Mouse (Mus musculus) heart, postnatal 4 days (tissue): ENCODE results near the gene Shmt1. TPM values are rescaled to one million over a fixed set of nuclear protein-coding genes. Genes with fewer than 3 reads are reported as not detected.
"Not testable (repeated sequence)": the region's sequence is repeated elsewhere in the genome, so short reads cannot be mapped to it uniquely, and the experiment has no call there.

Experiments
- DNase-seq: peaks from one replicate; pipeline ENCODE4 v3.0.0; 2021
- total RNA-seq, 2 experiments: library from RNA; stranded (reverse); gene quantifications; 2 replicates each; pipeline ENCODE4 v1.2.3; 2021

Gene Shmt1
- total RNA-seq, result 10 to 100 TPM; 24.7 to 26.8 TPM

DNA sequence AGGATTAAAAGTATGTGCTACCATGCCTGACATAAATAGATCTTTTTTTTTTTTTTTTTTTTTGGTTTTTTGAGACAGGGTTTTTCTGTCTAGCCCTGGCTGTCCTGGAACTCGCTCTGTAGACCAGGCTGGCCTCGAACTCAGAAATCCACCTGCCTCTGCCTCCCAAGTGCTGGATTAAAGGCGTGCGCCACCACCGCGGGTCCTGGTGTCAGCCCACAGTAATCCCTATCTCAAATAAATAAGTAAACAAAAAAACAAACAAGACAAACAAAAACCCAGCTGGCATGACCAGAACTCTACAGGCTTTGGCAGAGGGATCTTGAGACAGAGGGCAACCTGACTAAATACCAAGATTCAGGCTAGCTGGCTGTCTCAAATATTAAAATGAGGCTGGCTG is at the start of gene Shmt1:
Shmt1 (minus strand) TSS at position 101 of the 400 bp plus-strand sequence.
- not testable (repeated sequence) for DNase-seq

DNA sequence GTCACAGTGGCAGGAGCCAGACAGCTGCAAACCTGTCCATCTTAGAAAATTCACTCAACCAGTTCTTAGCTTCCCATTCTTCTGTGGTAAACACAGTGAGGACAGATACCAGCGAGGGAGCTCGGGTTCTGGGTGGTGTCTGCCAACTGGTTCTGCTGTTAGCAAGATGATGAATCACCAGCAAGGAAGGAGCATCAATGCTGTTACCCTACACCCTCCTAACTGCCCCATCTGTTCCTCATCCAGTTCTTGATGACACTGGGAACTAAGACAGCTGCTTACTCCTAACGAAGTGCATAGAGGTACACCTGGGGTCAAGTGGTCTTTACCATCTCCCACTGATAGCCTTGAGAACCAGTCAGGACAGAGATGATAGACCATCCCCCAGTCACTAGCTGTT is 45.1 kb upstream of the Shmt1 start:
- no peak for DNase-seq

DNA sequence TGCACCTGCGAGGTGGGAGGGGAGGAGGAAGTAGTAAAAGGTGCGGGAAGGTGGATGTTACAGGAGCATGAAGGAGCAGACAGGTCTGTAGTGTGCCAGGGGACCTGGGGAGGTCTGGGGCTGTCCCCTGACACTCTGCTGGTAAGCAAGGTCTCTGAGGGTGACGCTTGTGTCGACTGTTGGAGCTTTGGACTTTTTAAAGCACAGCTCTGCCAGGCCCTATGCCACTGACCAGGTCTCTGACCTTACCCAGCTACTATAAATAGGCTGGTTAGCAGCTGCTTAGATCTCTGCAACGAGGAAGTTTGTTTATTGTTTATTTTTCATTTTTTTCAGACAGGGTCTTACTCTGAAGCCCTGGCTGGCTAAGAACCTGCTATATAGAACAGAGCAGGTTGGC is 33.9 kb upstream of the Shmt1 start:
- no peak for DNase-seq

DNA sequence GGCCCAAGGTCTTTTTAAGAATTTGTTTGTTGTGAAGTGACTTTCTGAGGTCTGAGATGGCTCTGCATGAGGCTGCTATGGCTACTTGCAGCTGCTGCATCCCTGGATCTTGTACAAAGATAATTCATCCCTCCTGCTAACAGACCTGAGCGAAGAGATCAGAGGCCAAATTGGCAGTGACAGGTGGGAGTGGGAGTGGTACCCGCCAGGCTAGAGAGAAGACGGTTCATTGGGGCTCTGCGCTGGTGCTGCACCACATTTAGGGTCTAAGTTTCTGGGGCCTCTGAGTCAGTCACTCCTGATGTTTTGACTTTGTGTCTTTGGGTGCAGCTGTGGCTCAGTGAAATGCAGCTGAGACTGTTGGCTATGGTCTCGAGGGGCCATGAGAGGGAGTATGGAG is 31.9 kb upstream of the Shmt1 start:
- no peak for DNase-seq

DNA sequence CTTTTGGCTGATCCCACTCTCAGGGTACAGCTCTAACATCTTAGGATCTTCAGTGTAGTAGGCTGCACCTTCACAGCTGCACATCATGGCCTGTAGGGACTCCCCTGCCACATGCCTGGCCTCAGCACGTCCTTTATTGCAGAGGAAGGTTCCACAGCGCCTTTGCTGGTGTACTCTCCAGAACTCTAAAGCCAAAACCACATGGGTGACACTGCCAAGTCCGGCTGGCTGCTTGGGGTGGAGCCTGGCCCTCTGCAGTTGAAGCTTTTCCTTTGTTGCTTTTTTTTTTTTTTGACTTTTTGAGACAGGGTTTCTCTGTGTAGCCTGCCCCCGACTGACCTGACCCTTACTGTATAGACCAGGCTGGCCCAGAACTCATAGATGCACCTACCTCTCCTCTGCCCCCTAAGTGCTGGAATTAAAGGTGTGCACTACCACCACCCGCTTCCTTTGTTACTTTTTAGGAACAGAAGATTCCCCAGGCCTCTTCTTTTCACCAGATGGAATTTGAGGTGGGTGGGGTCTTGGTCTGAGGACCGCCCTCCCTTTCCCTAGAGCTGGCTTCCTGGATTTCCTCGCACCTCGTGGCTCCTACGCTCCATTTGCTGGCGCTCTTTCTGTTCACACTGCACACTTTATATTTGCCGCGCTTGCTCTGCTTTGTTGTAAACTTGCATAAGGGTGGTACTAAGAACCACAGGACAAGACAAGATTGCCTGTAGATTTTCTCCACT is 30.1 kb upstream of the Shmt1 start:
- no peak for DNase-seq

DNA sequence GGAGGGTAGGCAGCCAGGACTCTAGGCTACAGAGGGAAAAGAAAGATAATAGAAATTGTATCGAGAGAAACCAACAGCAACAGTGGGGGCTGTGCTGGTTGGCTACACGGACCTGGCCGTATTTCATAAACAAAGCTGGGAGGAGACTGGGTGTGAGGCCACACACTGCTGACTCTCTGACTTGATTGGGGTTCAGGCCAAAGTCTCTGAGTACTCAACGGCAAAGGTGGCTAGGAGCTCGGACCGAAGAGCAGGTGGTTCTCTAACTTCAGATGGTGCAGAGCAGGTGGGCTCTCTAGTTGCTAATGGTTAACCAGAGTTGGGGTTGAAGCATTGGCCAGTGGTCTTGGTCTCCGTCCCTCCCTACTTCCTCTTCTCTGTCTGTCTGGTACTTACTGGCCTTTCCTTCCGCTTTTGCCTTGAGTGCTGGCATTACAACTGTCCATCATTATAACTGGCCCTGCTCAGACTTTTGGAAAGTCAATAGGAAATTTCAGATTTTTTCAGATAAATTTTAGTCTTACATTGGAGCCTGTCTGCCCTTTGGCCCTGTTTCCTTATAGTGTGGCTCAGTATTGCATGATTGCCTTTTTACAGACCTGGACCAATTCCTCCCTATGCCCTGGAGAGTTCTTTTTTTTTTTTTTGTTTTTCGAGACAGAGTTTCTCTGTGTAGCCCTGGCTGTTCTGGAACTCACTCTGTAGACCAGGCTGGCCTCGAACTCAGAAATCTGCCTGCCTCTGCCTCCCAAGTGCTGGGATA is 26.3 kb upstream of the Shmt1 start:
- DNase-seq, result no peak

DNA sequence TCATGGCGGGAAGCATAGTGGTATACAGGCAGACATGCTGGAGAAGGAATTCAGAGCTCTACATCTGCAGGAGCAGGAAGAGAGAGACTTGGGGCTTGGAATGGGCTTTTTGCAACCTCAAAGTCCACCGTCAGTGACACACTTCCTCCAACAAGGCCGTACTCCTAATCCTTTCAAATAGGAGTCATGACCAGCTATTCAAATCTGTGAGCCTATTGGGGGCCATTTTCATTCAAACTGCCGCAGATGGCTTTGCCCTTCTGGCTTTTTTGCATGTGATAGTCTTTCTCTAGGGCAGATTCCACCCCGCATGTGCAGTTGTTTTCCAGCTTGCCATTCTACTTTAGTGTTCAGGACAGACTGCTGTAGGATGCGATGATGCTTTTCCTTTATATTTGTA is 25.4 kb upstream of the Shmt1 start:
- no peak for DNase-seq

DNA sequence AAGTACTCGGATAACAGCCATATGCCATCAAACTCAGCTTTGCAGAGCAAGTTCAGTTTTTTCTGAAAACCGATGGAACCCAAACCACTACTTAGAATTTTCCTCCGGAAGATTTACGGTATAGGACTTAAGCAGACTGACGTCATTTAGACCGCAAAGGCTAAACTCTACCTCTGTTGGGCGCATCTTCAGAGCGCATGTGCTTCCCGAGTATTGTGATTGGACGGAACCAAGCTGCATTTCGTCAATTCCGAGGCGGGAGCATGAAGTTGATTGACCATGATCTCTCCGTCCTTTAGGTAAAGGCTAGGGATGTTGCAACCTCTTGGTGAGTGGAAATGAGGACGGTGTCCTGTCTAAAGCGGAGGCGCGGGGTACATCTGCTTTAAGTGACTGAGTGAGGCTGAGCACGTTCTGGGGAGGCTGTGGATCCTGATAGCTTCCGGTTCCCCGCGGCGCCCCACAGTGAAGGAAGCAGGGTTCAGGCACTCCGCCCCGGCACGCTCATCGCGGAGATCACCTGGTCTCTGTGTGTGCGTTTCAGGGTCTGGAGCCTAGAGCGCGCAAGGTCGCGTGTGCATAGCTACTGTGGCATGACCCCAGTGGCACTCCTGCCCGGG is 19.0 kb upstream of the Shmt1 start, which contains the start of gene Dhrs7b:
Dhrs7b (plus strand) TSS at position 199 of the 620 bp plus-strand sequence.
- peak; percentile 83 for DNase-seq

DNA sequence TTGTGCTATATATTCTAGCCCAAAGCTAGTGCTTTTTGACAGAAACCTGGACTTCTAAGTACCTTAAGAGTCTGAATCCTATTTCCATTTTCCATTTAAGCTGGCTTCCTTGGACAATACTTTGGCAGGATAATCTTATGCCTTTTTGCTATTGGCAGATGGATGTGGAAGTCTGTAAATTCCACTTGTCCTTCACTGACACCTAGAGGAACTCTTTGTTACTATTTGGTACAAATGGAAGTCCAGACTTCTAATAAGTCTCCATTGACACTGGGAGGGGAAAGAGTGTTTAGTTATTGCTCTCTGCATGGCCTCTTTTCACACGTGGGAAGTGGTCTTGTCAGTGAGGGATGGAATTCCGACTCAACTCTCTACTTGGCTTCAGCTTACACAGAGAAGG is 17.4 kb upstream of the Shmt1 start:
- DNase-seq, result no peak

DNA sequence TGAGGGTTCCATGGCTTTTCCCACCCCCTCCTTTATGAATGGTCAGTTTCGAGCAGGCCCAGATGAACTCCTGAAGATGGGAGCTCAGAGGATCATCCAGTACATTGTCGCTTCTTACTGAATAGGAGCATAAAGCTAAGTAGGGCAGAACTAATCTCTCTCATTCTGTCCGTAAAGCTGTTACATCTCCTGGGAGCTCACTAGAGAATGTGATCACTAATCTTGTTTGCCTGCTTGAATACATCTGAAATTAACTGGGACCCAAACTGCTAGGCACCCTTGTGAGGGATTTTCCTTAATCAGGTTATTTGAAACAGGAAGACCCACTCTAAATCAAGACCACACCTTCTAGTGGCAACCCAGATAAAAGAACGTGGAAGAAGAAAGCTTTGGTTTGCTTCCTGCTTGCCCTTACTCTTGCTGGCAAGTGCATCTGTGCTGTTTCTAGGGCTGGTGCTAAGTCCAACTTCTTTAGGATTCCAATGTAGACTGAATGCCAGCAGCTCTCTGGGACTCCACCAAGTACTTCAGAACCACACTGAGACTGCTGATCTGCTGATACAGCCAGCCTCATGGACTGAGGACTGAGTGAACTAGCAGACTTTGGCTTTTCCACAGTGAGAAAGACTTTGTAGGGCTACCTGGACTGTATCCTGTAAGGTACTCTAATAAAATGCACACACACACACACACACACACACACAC is 15.9 kb upstream of the Shmt1 start:
- DNase-seq, result no peak

DNA sequence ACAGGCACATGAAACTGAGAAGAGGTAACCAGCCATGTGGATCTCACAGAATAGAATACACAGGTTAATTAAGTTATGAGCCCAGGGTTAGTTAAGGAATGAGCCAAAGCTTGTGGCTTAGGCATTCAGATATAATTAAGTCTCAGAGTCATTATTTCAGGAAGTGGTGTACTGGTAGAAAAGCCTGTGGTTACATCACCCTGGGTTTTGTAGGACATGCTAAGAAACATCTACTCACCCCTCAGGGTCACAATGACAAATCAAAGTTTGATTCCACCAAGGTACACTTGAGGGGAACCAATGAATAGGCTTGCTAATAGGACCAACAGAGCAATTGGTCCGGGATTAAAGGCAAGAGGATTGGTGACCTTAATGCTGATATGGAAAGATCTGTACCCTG is 15.2 kb upstream of the Shmt1 start:
- no peak for DNase-seq

DNA sequence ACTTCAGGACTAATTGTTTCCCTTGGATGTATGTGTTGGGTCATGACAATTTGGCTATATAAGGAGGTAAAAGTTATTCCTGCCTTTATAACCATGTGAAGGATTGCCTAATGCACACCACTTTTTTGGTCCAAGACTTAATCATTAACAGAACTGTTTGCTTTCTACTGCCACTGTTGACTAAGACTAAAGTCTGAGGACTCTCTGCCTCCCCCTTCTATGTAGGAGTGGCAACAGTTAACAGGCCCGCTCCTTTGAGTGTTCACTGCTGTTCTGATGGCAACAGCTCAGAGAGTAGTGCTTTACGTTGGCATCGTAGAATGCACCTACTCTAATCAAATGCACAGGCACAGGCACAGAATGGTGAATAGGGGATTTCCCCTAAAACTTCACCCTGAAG is 13.7 kb upstream of the Shmt1 start:
- DNase-seq, result no peak

DNA sequence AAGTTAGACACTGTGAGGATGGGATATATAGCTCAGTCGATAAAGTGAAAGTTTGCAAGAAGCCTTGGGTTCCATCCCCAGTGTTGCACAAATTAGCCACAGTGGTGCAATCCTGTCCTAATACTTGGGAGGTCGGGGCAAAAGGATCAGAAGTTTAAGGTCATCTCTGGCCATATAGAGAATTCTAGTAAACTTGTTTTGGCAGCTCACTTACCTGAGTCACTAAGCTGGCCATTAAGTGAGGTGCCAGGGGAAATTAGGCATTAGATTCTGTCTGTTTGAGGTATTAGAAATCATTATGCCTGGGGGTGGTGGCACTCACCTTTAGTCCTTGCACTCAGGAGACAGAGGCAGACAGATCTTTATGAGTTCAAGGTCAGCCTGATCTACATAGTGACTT is 12.3 kb upstream of the Shmt1 start:
- DNase-seq, result no peak

DNA sequence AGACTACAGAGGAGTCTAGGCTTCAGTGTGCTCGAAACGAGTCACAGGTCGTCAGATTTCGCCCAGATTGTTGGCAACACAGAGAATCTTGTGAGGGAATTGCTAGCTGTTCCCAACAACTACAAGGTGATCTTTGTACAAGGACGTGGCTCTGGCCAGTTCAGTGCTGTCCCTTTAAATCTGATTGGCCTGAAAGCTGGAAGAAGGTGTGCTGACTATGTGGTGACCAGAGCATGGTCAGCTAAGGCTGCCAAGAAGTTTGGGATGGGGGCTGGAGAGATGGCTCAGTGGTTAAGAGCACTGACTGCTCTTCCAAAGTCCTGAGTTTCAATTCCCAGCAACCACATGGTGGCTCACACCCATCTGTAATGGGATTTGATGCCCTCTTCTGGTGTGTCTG is 4.9 kb upstream of the Shmt1 start:
- no peak for DNase-seq

DNA sequence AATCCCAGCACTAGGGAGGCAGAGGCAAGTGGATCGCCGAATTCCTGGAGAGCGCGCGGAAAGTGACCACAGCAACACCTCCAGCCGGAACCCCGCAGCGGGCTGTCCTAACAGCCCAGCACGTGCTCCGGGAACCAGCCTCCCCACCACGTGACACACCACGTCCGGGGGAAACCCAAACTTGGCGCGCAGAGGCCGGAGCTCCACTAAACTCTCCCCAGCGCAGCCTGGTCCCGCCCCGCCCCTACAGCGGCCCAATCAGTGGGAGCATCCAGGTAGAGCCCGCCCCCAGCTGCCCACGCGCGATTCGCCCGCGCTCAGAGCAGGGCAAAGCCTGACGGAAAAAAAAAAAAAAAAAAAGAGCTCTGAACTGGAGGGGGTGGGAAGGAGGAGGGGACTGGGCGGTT is 461 bp downstream of the Shmt1 start:
- peak; percentile 96 for DNase-seq

DNA sequence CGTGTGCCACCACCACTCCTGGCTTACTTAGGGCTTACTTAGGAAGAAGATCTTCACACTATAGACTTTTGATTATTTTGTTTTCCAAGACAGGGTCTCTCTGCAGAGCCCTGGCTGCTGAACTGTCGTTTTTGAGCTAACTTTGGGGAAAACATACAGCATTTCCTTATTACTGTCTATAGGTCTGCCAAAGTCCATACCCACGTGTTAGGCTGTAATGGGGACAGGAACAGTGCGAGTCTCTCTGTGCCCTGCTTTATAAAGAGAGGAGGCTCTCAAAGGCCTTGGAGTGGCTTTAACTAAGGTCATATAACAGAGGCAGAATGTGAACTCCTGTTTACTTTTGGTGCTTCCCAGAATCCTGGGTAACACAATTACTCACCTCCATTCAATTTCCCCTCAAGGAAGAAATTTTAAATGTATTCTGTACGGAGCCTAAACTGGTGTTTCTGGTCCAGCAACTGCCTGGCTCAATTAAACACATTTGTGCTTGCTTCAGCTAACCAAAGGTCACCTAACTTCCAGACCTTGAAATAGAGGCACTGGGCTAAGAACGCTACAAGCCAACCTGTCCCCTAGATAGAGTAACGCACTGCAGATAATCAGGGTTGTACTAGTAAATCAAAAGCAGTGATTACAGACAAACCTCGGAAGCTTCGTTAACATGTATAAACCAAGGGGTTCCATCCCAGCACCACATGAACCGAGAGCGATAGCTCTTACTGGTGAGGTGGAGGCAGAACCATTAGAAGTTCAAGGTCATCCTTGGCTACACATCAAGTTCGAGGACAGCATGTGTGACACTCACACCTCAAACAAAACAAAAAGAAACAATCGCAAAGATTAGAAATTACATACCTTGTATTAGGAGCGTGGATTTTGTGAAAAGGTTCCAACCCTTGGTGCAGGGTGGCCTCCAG is 1.2 kb downstream of the Shmt1 start:
- no peak for DNase-seq

DNA sequence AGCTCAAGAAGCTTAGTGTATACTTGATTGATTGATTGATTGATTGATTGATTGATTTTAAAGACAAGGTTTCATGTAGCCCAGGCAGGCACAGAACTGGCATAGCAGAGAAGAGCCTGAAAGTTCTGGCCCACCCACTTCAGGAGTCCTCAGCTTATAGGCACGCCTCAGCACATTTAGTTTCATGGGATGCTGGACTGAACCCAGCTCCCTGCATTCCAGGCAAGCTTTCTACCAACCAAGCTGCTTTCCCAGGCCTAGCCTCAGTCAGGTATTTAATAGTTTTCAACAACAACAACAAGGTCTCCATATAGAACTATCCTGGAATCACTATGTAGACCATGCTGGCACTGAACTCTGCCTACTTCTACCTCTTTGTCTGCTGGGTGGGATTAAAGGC is 2.0 kb downstream of the Shmt1 start:
- no peak for DNase-seq

DNA sequence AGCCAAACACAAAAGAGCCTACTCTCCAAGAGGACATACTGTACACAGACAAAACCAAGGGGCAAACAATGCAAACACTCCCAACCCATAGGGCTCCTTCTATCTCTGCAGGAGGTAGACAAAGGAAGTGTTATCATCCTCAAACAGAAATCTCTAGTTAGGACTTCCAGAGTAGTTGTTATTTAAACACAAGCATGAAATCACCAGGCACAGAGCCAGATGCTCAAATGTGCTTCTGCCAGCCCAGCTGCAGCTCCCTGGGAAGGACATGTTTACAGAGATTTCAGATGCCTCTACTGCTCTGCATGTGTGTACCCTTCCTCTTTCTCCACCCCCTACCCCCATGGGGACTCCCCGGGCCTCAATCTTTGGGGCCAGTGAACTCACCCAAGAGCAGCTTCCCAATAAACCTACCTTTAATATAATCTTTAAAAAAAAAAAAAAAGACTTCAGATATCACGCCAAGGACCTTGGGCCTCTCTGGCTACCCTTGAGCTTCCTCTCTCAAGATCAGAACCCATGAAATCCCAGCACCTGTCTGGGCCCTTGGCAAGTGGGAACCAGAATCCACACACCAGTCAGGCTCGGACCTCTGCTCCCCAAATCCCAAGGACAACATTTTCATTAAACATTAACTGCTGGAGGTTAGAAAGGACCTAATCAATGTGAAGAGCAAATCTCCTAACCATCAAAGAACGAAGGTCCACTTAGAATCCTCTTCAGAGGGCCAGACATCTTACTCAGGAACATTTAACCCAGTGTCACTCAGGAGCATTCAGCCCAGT is 3.0 kb downstream of the Shmt1 start:
- peak; percentile 46 for DNase-seq

DNA sequence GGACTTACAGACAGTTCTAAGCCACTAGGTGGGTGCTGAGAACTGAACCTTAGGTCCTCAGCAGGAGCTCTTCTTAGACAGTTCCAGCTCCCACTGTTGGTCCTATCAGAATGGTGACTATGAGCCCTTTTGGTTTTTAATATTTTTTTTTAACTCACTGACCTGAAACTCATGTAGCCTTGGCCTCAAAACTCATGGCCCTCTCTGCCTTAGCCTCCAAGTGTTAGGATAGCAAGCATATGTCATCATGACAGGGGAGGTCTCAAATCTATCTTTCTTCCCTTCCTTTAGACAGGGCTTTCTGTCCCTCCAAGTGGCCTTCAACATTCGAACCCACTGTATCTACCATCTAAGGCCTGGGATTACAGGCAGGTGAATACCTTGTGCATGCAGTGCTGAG is 10.6 kb downstream of the Shmt1 start:
- DNase-seq, result no peak

DNA sequence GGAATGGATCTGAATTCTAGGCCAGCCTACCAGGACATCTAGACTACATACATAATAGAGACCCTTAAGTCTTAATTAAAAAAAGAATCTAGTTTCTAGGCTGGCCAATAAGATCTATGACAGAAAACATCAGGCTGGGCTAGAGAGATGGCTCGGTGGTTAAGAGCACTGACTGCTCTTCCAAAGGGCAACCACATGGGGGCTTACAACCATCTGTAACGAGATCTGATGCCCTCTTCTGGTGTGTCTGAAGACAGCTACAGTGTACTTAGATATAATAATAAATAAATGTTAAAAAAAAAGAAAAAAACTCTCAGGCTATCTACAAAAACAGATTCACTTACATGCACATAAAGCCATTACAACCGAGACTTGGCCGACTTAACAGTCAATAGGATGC is 11.5 kb downstream of the Shmt1 start:
- DNase-seq, result no peak

DNA sequence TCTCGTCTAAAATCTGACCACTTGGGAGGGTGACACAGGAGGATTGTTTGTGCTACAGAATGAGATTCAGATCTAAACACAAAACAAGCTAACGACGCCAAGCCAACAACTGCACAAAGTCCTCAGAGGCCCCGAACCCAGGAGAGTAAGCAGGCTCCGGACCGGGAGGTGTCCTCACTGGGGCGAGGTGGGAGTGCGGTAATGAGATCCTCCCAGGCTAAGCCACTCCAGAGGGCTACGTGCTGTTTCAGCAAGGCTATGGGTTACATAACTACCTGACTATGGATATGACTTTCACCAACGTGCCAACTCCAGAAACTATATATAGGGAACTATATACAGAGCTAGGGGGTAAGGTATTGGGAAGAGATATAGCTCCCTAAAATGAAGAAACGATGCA is 15.2 kb downstream of the Shmt1 start:
- DNase-seq, result no peak
